Comparison of ENCODE assay signal across 26 mouse cellular contexts in genomic region chr16:14403507-14403906, GRCm38 (mm10).
"Had no signal": no experiment of that assay in that cellular context is flagged by ENCODE, and none has a peak within 500 bp of the region (broad histone marks: within the 10 kb centered on the region; RNA-seq: fewer than 3 reads in every experiment).

No protein-coding gene starts in this region.

- DNase-seq: cerebellum, adult 9-11 months; cerebellum, postnatal 10 days; cerebellum, postnatal 14 days; cerebellum, postnatal 25 days; cerebellum, postnatal 36 days; embryo, embryonic 11 days; forebrain, postnatal 0 days; gastrocnemius, adult 2 months; gastrocnemius, postnatal 10 days; gastrocnemius, postnatal 14 days; gastrocnemius, postnatal 36 days; heart, adult 18-20 months had no signal

- H3K9ac ChIP-seq: embryonic facial prominence, embryonic 12.5 days; embryonic facial prominence, embryonic 13.5 days; embryonic facial prominence, embryonic 15.5 days; forebrain, embryonic 12.5 days; forebrain, embryonic 13.5 days; forebrain, embryonic 15.5 days; forebrain, postnatal 0 days; heart, embryonic 12.5 days had no signal

- H3K27ac ChIP-seq: embryonic facial prominence, embryonic 10.5 days; embryonic facial prominence, embryonic 12.5 days; embryonic facial prominence, embryonic 13.5 days; embryonic facial prominence, embryonic 15.5 days; forebrain, embryonic 10.5 days; forebrain, embryonic 12.5 days; forebrain, embryonic 13.5 days; forebrain, embryonic 15.5 days; gastrocnemius, adult 2 months; heart, adult 2 months; heart, embryonic 10.5 days had no signal

- ATAC-seq: forebrain, embryonic 13.5 days; forebrain, embryonic 14.5 days; forebrain, embryonic 15.5 days; forebrain, embryonic 16.5 days; forebrain, postnatal 0 days had no signal

- H3K4me3 ChIP-seq: embryonic facial prominence, embryonic 10.5 days; embryonic facial prominence, embryonic 12.5 days; embryonic facial prominence, embryonic 13.5 days; embryonic facial prominence, embryonic 15.5 days; erythroblast, embryonic 14.5 days; forebrain, embryonic 10.5 days; forebrain, embryonic 12.5 days; forebrain, embryonic 13.5 days; forebrain, embryonic 15.5 days; gastrocnemius, adult 2 months; heart, adult 2 months; heart, embryonic 10.5 days; heart, embryonic 12.5 days had no signal

- H3K4me1 ChIP-seq: embryonic facial prominence, embryonic 10.5 days; embryonic facial prominence, embryonic 12.5 days; embryonic facial prominence, embryonic 13.5 days; embryonic facial prominence, embryonic 15.5 days; forebrain, embryonic 10.5 days; forebrain, embryonic 12.5 days; forebrain, embryonic 13.5 days; forebrain, embryonic 15.5 days; heart, embryonic 10.5 days; heart, embryonic 12.5 days had no signal

- H3K36me3 ChIP-seq: heart, embryonic 12.5 days had no signal

- H3K27me3 ChIP-seq: embryonic facial prominence, embryonic 12.5 days; embryonic facial prominence, embryonic 13.5 days; embryonic facial prominence, embryonic 15.5 days; forebrain, embryonic 12.5 days; forebrain, embryonic 13.5 days; forebrain, embryonic 15.5 days; heart, embryonic 12.5 days had no signal

- H3K4me2 ChIP-seq: embryonic facial prominence, embryonic 12.5 days; embryonic facial prominence, embryonic 13.5 days; embryonic facial prominence, embryonic 15.5 days; forebrain, embryonic 12.5 days; forebrain, embryonic 13.5 days; forebrain, embryonic 15.5 days; heart, embryonic 12.5 days had no signal

- H3K9me3 ChIP-seq: embryonic facial prominence, embryonic 10.5 days; embryonic facial prominence, embryonic 12.5 days; embryonic facial prominence, embryonic 13.5 days; embryonic facial prominence, embryonic 15.5 days; forebrain, embryonic 10.5 days; forebrain, embryonic 12.5 days; forebrain, embryonic 13.5 days; forebrain, embryonic 15.5 days; heart, embryonic 10.5 days; heart, embryonic 12.5 days had no signal
